Mouse (Mus musculus) CH12.LX (cell line): Measurements from ENCODE around the gene Zfp62. TPM values are rescaled to one million over a fixed set of nuclear protein-coding genes. Genes with fewer than 3 reads are reported as not detected.

Experiments
- DNase-seq: peaks from one replicate; pipeline ENCODE4 v3.0.0-alpha.2; 2013; ENCODE audit errors: extremely low read depth
- H3K27ac ChIP-seq: 2 replicates; pipeline ENCODE4 v1.5.1; 2012; ENCODE audit warnings: low read depth, mild to moderate bottlenecking, control low read depth, moderate library complexity; ENCODE audit not compliant: insufficient read depth
- H3K27me3 ChIP-seq: replicated peaks from 2 replicates; pipeline ENCODE3; 2012; ENCODE audit warnings: inconsistent platforms
- H3K36me3 ChIP-seq, 2 experiments: replicated peaks in 1 of 2; 2 replicates each; pipeline versions ENCODE3 to v1.6.1; 2012; ENCODE audit warnings: inconsistent platforms in 1 of 2, low read length in 1 of 2, mild to moderate bottlenecking in 1 of 2, mixed read lengths in 1 of 2, moderate library complexity in 1 of 2; ENCODE audit not compliant: control insufficient read depth in 1 of 2, insufficient read depth in 1 of 2
- H3K4me1 ChIP-seq, 2 experiments: 2 replicates each; pipeline ENCODE4 v1.6.1; 2012; ENCODE audit warnings: inconsistent platforms in 1 of 2, moderate library complexity in 1 of 2; ENCODE audit not compliant: insufficient read depth in 2 of 2, control insufficient read depth in 1 of 2
- H3K4me2 ChIP-seq: 2 replicates; pipeline ENCODE4 v1.6.1; 2012; ENCODE audit warnings: low read depth, mild to moderate bottlenecking, control low read depth; ENCODE audit not compliant: poor library complexity, insufficient read depth, severe bottlenecking
- H3K4me3 ChIP-seq, 3 experiments: fragments of 150-350 bp in 1 of 3; sonication (generic) in 1 of 3; replicated peaks in 1 of 3; 2 replicates each; pipeline versions ENCODE3 to v1.5.1; 2011 to 2012; ENCODE audit warnings: low read depth in 2 of 3, low read length in 2 of 3, mild to moderate bottlenecking in 2 of 3, moderate library complexity in 2 of 3, control low read depth in 1 of 3, improper control_type of control experiment in 1 of 3, inconsistent platforms in 1 of 3, mixed read lengths in 1 of 3; ENCODE audit not compliant: poor library complexity in 1 of 3
- H3K79me2 ChIP-seq: replicated peaks from 2 replicates; pipeline ENCODE4 v1.6.1; 2012; ENCODE audit warnings: mild to moderate bottlenecking, moderate library complexity; ENCODE audit not compliant: control insufficient read depth, poor library complexity, insufficient read depth, severe bottlenecking; ENCODE audit errors: extremely low read depth
- H3K9ac ChIP-seq: 2 replicates; pipeline ENCODE4 v1.6.1; 2012; ENCODE audit warnings: low read depth, mild to moderate bottlenecking, control low read depth, moderate library complexity; ENCODE audit not compliant: insufficient read depth
- H3K9me3 ChIP-seq: replicated peaks from 2 replicates; pipeline ENCODE3; 2012; ENCODE audit warnings: low read length, inconsistent platforms, mixed read lengths
- BHLHE40 ChIP-seq: IDR thresholded peaks from 2 replicates; pipeline ENCODE4 v1.6.1; 2011; ENCODE audit warnings: mild to moderate bottlenecking, low read depth, low read length, improper control_type of control experiment
- CHD1 ChIP-seq: IDR thresholded peaks from 2 replicates; pipeline ENCODE4 v1.6.1; 2012; ENCODE audit warnings: low read depth, low read length, improper control_type of control experiment, inconsistent platforms
- CHD2 ChIP-seq: IDR thresholded peaks from 2 replicates; pipeline ENCODE4 v1.6.1; 2011; ENCODE audit warnings: low read length, improper control_type of control experiment
- ETS1 ChIP-seq: conservative IDR thresholded peaks from 2 replicates; pipeline ENCODE4 v1.6.1; 2012; ENCODE audit warnings: low read depth, mild to moderate bottlenecking, inconsistent platforms, low read length, improper control_type of control experiment, moderate library complexity
- HCFC1 ChIP-seq: IDR thresholded peaks from 2 replicates; pipeline ENCODE4 v1.6.1; 2012; ENCODE audit warnings: low read depth, mild to moderate bottlenecking, inconsistent platforms, low read length, improper control_type of control experiment
- JUN ChIP-seq: IDR thresholded peaks from 2 replicates; pipeline ENCODE4 v1.6.1; 2011; ENCODE audit warnings: low read depth, mild to moderate bottlenecking, low read length, improper control_type of control experiment, moderate library complexity; ENCODE audit not compliant: insufficient read depth
- MAX ChIP-seq: IDR thresholded peaks from 2 replicates; pipeline ENCODE4 v1.6.1; 2011; ENCODE audit warnings: low read length, improper control_type of control experiment
- MAZ ChIP-seq: IDR thresholded peaks from 2 replicates; pipeline ENCODE4 v1.6.1; 2012; ENCODE audit warnings: low read depth, mild to moderate bottlenecking, inconsistent platforms, low read length, improper control_type of control experiment, moderate library complexity
- MXI1 ChIP-seq: IDR thresholded peaks from 2 replicates; pipeline ENCODE4 v1.6.1; 2011; ENCODE audit warnings: mild to moderate bottlenecking, low read depth, low read length, improper control_type of control experiment
- MYC ChIP-seq: IDR thresholded peaks from 2 replicates; pipeline ENCODE4 v1.6.1; 2011; ENCODE audit warnings: low read depth, mild to moderate bottlenecking, improper control_type of control experiment, low read length
- NELFE ChIP-seq: IDR thresholded peaks from 2 replicates; pipeline ENCODE4 v1.6.1; 2011; ENCODE audit warnings: low read depth, low read length, improper control_type of control experiment
- PAX5 ChIP-seq: IDR thresholded peaks from 2 replicates; pipeline ENCODE4 v1.6.1; 2012; ENCODE audit warnings: low read length, inconsistent platforms, mixed read lengths
- RAD21 ChIP-seq: IDR thresholded peaks from 2 replicates; pipeline ENCODE4 v1.6.1; 2011; ENCODE audit warnings: low read depth, mild to moderate bottlenecking, low read length, improper control_type of control experiment, moderate library complexity
- RCOR1 ChIP-seq: conservative IDR thresholded peaks from 2 replicates; pipeline ENCODE4 v1.6.1; 2012; ENCODE audit warnings: low read depth, mild to moderate bottlenecking, inconsistent platforms, low read length, improper control_type of control experiment
- SIN3A ChIP-seq: IDR thresholded peaks from 2 replicates; pipeline ENCODE4 v1.6.1; 2012; ENCODE audit warnings: low read length, improper control_type of control experiment, inconsistent platforms
- SMC3 ChIP-seq: IDR thresholded peaks from 2 replicates; pipeline ENCODE4 v1.6.1; 2011; ENCODE audit warnings: low read depth, low read length, improper control_type of control experiment
- USF2 ChIP-seq: conservative IDR thresholded peaks from 2 replicates; pipeline ENCODE4 v1.6.1; 2011; ENCODE audit warnings: low read depth, low read length, improper control_type of control experiment
- ZC3H11A ChIP-seq: IDR thresholded peaks from 2 replicates; pipeline ENCODE4 v1.6.1; 2012; ENCODE audit warnings: low read depth, mild to moderate bottlenecking, inconsistent platforms, low read length, improper control_type of control experiment
- dilution Hi-C: fragments of 300-500 bp; cut with MboI; formaldehyde crosslinking; loops from 2 replicates; pipeline ENCODE4 v1.14.3; 2020; ENCODE audit warnings: low sequenced_read_pairs; ENCODE audit not compliant: extremely low pct_unique_long_range_greater_than_20kb, extremely low pct_ligation_motif_present
- in situ Hi-C: fragments of 300-500 bp; cut with MboI; formaldehyde crosslinking; loops from 3 replicates; pipeline ENCODE4 v1.14.3; 2019; ENCODE audit warnings: low sequenced_read_pairs, low pct_ligation_motif_present, low pct_unique_long_range_greater_than_20kb, mixed read lengths
- polyA plus RNA-seq: library from polyadenylated mRNA; unstranded; fragments of >175 nt; gene quantifications from 2 replicates; pipeline ENCODE4 v1.2.1, GENCODE M21; 2012; ENCODE audit warnings: low read depth; ENCODE audit not compliant: insufficient read length
- total RNA-seq, 2 experiments: library from RNA; depleted of rRNA; stranded (reverse); fragments of 300-350 nt in 1 of 2; fragments of >200 nt in 1 of 2; gene quantifications; 2 replicates each; pipeline ENCODE4 v1.2.3; 2012 to 2014

Gene Zfp62
- total and polyA plus RNA-seq, 3 experiments = 22.6 to 38.7 (median 25.3) TPM

- TF ChIP-seq RCOR1 = no peak
- no peak for TF ChIP-seq MYC
- no peak for TF ChIP-seq JUN
- TF ChIP-seq MAZ = no peak
- in situ Hi-C loops (loop anchor here (10.0 to 25.0 kb wide), 2 partner anchors 154 to 482 kb away; partner anchors contain the start of gene Olfr1396), dilution Hi-C loops (no loop called here)
- H3K9me3 ChIP-seq = no peaks in the 10 kb centered on the region
- H3K4me1 ChIP-seq = peaks cover 0 to 8% of the 10 kb centered on the region in 2 experiments; a peak in 2 of 4 replicates
- peaks cover 38 to 56% of the 10 kb centered on the region in 2 experiments for H3K36me3 ChIP-seq
- no peak overlapping the region for H3K4me3 ChIP-seq
- H3K27ac ChIP-seq = no peak overlapping the region
- no peak overlapping the region for H3K9ac ChIP-seq
- no peak overlapping the region for H3K4me2 ChIP-seq
- no peaks in the 10 kb centered on the region for H3K27me3 ChIP-seq
- DNase-seq = no peak
- 0 out of 2 replicates have a peak, but pooled peaks cover 3% of the 10 kb centered on the region for H3K79me2 ChIP-seq
These were observed 63.6 kb downstream of the Zfp62 start for GRCm38 (mm10) chr11:49266671-49267070.

- dilution Hi-C loops (no loop called here), in situ Hi-C loops (loop anchor here (10.0 to 25.0 kb wide), 2 partner anchors 155 to 483 kb away; partner anchors contain the start of gene Olfr1396)
- Histone ChIP-seq H3K4me1 (peaks cover 0 to 3% of the 10 kb centered on the region in 2 experiments; a peak in 2 of 4 replicates), H3K79me2 (0 out of 2 replicates have a peak, but pooled peaks cover 2% of the 10 kb centered on the region), H3K27me3 (no peaks in the 10 kb centered on the region), H3K9me3 (no peaks in the 10 kb centered on the region), H3K9ac (no peak overlapping the region), H3K36me3 (peaks cover 31 to 50% of the 10 kb centered on the region in 2 experiments), H3K4me3 (no peak overlapping the region), H3K4me2 (no peak overlapping the region), H3K27ac (no peak overlapping the region)
- DNase-seq = no peak
- TF ChIP-seq CHD1 (no peak), MYC (no peak), MAZ (no peak)
These were observed 64.2 kb downstream of the Zfp62 start for GRCm38 (mm10) chr11:49267316-49267715.

GRCm38 (mm10) chr11:49267970-49268579 lies 65.0 kb downstream of the Zfp62 start:
- Histone ChIP-seq H3K4me3 (no peak overlapping the region), H3K27ac (no peak overlapping the region), H3K9ac (no peak overlapping the region), H3K9me3 (no peaks in the 10 kb centered on the region), H3K4me1 (peaks cover 0 to 3% of the 10 kb centered on the region in 2 experiments; a peak in 2 of 4 replicates), H3K4me2 (no peak overlapping the region), H3K27me3 (no peaks in the 10 kb centered on the region), H3K79me2 (no peaks in the 10 kb centered on the region), H3K36me3 (peaks cover 26 to 42% of the 10 kb centered on the region in 2 experiments)
- dilution Hi-C loops (no loop called here), in situ Hi-C loops (loop anchor here (10.0 to 25.0 kb wide), 2 partner anchors 156 to 483 kb away; partner anchors contain the start of gene Olfr1396)
- DNase-seq = no peak
- no peak for TF ChIP-seq BHLHE40
- no peak for TF ChIP-seq CHD1
- no peak for TF ChIP-seq USF2
- no peak for TF ChIP-seq HCFC1
- no peak for TF ChIP-seq CHD2
- no peak for TF ChIP-seq NELFE
- no peak for TF ChIP-seq ETS1
- no peak for TF ChIP-seq SMC3
- no peak for TF ChIP-seq MAX
- TF ChIP-seq RAD21 = no peak
- no peak for TF ChIP-seq SIN3A
- TF ChIP-seq MXI1 = no peak
- no peak for TF ChIP-seq ZC3H11A
- no peak for TF ChIP-seq PAX5
